Mouse (Mus musculus): ENCODE results near the gene Rcan3.

Rcan3 gene

GRCm38 (mm10) chr4:135433443-135434394, at the start of gene Rcan3:
Gene Rcan3, minus strand, starts transcription at chr4:135433853.
- WGBS, result under 1% methylated on average over 69 of the region's 79 CpGs

DNA sequence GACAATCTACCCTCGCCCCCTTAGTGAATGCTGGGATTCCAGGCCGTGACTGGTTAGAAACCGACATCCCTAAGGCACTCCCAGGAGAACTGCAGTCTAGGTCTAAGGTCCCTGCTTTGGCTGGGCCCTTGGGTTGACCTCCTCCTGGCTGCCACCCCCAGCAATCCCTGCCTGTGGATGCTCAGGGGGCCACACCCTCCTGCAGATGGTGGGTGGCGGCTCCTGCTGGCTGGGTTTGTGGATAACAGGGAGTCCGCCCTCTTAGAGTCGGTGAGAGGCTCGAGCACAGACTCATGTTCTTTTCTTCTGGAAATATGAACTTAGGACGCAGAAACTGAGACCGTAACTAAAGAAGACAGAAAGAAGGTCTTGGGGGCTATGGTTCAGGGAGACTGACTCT, 46.7 kb upstream of the Rcan3 start:
- 78% methylated on average over 9 of the region's 9 CpGs for WGBS

- WGBS, result 89% methylated on average over 10 of the region's 10 CpGs
These were observed 44.2 kb upstream of the Rcan3 start for GRCm38 (mm10) chr4:135477851-135478250.

GRCm38 (mm10) chr4:135463406-135463805, 29.8 kb upstream of the Rcan3 start:
- 92% methylated on average over 11 of the region's 11 CpGs for WGBS

DNA sequence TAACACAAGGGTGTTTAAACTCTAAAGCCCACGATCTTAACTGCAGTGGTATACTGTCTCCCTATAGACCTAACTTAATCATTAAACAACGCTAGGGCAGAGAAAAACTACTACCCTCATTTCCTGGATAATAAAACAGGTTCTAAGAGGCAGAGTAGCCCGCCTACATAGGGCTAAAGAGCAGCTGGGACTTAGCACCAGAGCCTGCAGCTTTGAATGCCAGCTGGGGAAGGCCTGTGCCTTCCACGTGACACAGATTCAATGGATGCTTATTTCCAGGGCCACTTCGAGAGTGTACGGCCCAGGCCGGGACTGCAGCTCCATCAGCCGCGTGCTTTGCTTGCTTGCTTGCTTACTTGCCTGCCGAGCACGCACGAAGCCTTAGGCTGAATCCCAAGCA, 19.9 kb upstream of the Rcan3 start:
- WGBS, result 75% methylated on average over 12 of the region's 12 CpGs

- 79% methylated on average over 6 of the region's 6 CpGs for WGBS
These were observed 19.5 kb upstream of the Rcan3 start for GRCm38 (mm10) chr4:135453164-135453563.

DNA sequence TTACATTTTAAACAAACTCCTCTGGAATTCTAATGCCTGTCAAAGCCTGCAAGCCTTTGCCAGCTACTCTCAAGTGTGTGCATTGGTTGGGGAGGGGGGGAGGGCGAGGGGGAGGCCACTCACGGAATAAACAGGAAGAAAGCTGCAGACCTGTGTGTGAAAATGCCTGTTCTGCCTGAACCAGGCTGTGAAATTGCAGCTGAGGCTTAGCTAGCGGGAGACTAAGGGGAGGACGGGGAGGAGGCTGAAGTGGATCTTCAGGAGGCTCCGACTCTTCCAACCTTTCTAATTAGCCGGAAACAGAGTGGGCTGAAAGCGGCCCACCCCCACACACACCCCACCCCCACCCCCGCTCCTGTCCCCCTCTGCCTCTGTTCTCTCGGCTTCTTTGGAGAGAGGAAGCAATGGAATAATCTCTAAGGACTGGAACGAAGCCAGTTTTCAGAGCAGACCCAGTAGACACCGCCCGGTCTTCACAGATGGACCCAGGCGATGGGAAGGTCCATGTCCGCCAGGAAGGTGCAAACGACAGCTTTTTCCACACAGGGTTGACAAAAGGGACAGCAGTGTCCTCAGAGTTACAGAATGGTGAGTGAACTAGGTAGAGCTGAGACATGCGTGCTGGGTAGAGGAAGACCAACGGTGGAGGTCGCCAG, 17.8 kb upstream of the Rcan3 start:
- WGBS, result 50% methylated on average over 18 of the region's 18 CpGs

DNA sequence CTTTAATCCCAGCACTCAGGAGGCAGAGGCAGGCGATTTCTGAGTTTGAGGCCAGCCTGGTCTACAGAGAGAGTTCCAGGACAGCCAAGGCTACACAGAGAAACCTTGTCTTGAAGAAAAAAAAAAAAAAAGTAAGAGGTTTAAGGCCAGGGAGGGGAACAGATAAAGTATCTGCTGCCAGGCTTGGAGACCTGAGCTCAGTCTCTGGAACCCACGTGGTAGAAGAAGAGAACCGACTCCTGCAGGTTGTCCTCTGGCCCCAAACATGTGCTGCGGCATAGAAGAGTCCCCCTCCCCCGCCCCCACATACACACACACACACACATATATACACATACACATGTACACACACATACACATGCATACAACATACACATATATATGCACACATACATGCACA, 8.8 kb upstream of the Rcan3 start:
- 78% methylated on average over 5 of the region's 5 CpGs for WGBS

- 51% methylated on average over 9 of the region's 9 CpGs for WGBS
These were observed 6.4 kb upstream of the Rcan3 start for GRCm38 (mm10) chr4:135439904-135440522.

DNA sequence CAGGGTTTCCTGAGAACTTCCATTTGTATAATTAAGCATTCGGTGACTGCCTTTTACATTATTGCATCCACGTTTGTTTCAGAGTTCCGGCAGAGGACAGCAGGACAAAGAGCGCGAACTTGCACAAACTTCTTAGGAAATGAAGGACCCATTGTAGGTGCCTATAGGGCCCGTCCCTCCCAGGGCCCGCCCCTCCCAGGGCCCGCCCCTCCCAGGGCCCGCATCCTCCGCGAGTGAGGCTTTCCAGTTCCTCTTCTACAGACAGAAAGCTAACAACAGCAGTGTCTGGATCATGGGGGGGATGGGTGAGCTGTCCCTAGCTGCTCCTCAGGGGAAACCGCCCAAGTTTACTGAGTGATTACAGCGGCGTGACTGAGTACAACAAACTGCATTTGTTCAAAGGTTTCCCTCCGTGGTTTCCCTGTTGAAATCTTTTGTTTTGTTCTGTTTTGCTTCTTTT, 5.6 kb upstream of the Rcan3 start:
- 10% methylated on average over 15 of the region's 15 CpGs for WGBS

- 69% methylated on average over 13 of the region's 13 CpGs for WGBS
These were observed 2.6 kb upstream of the Rcan3 start for GRCm38 (mm10) chr4:135436291-135436690.

DNA sequence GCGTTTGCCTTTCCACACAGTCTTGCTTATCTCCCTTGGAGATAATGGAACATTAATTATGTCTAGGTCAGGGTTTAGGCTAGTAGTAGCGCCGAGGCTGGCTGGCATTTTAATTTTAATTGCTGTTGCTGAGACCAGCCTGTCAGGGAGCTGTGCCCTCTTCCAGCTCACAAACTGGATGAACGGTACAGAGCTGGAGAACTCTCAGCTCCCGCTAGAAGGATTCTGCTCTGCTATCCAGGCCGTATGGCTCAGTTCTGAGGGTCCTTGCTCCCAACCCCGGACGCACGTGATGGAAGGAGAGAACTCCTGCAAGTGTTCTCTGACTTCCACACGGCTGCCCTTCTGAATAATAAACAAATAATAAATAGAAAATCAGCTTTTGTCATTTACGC, 739 bp upstream of the Rcan3 start:
- 23% methylated on average over 11 of the region's 11 CpGs for WGBS

DNA sequence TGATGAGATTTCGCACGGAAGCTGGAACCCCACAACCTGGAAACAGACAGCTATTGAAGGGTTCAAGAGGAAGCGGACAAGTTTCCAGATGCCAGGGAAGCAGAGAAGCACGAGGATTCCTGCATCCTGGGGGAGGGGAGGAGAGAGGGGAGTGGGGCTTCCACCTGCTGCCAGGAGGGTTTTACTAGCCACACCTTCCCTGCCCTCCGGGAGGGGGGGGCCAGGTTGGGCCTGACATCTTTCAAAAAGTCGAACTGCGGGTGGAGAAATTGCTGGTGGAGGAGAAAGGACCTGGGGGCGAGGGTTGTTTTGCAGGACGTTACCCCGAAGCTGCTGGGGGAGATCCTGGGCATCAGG, 589 bp downstream of the Rcan3 start:
- WGBS, result 9% methylated on average over 10 of the region's 10 CpGs

GRCm38 (mm10) chr4:135429990-135430760, 3.5 kb downstream of the Rcan3 start:
- 90% methylated on average over 8 of the region's 8 CpGs for WGBS

DNA sequence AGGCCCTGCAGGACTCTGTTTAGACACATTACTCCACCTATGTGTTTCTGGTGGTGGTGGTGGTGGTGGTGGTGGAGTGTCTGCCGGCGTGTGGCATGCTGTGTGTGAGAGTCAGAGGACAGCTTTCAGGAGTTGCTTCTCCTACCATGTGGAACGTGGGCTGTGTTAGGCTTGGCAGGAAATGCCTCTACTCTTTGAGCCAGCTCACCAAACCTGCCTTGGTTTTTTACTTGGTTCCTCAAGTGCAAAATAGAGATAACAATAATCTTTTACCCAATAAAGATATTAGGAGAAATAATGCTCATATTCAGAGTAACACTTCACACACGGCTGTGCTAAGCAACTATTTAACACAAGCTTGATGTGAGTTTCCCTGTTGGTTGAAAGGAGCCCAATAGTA, 4.3 kb downstream of the Rcan3 start:
- 68% methylated on average over 4 of the region's 4 CpGs for WGBS

- 88% methylated on average over 7 of the region's 7 CpGs for WGBS
These were observed 7.1 kb downstream of the Rcan3 start for GRCm38 (mm10) chr4:135426587-135426986.

DNA sequence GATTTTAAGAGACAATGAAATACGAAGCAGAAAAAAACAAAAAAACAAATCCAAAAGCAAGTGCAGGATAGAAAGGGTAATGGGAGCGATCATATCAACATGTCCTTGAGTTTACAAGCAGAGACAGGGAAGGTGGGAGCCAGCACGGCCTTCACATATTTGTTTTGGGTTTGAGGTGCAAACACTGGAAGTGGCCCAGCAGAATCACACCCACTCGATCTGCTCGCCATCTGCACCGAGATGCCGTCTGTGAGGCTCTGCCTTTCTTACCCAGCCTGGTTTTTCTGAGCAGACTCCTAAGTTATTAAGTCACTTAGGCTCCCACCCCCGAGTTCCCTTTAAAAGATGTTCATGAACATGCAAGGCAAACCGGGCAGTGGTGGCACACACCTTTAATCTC, 8.0 kb downstream of the Rcan3 start:
- WGBS, result 48% methylated on average over 9 of the region's 9 CpGs

DNA sequence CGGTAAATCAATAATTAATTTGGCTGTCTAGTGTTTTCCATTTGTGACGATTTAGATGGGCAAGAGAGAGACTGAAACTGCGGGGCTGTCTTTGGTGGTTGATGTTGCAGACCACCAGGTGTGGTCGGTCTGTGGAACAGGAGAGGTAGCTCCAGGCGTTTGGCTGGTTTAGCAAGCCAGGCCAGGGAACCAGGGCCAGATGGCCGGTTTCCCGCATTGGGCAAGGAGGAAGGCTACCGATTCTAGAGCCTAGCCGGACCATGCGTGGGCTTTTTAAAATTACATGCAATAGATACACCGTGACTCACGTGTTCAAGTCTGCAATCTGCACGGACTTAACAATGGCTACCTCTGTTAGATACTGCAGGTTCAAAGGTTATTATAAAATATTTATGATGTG, 12.7 kb downstream of the Rcan3 start:
- WGBS, result 94% methylated on average over 13 of the region's 13 CpGs

DNA sequence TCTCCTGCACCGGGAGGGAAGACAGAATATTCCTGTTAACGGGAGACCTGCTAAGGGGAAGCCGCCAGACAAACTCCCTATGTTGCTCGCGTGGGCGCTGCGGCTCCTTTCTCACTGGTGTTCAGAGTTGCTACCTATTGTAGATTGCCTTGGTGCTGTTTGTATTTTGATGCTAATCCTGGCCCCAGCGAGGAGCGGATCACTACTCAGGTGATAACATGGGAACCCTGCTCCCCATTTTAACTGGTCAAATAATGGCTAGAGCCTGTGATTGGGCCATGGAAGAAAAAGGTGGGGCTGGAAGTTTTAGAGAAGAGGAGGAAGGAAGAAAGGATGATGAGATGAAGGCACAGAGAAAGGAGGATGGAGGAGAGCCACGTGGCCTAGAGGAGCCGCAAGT, 13.2 kb downstream of the Rcan3 start:
- 88% methylated on average over 11 of the region's 11 CpGs for WGBS

- 93% methylated on average over 21 of the region's 21 CpGs for WGBS
These were observed 13.7 kb downstream of the Rcan3 start for GRCm38 (mm10) chr4:135419996-135420395.

DNA sequence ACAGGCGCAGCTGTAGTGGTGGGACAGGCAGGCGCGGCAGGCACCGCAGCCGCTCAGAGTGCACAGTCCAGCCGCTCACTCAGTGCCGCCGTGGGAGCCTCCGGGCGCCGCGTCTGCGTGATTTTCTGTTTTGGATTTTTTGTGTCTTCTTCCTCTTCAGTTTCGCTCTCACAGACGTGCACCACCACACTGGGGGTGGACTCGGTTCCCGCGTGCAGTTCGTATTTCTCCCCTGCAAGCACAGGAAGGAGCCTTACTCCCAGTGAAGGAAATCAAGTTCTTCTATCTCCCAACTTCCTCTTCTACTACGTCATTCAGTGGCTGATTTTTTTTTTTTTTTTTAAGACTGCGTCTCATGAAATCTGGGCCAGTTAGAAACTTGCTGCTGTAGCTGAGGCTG, 17.3 kb downstream of the Rcan3 start:
- WGBS, result 91% methylated on average over 21 of the region's 21 CpGs

GRCm38 (mm10) chr4:135413491-135413890, 20.2 kb downstream of the Rcan3 start:
- WGBS, result 81% methylated on average over 8 of the region's 8 CpGs

Data from cerebral cortex, adult 2 months (tissue).